Mouse (Mus musculus) ES-E14 (cell line): Measurements from ENCODE around the gene Kcna3.

Experiments used
- HCFC1 ChIP-seq: IDR thresholded peaks from 2 replicates; pipeline ENCODE4 v1.6.1; 2012; ENCODE audit warnings: low read length, inconsistent platforms, borderline replicate concordance; ENCODE audit not compliant: insufficient read depth
- MAFK ChIP-seq: IDR thresholded peaks from 2 replicates; pipeline ENCODE4 v1.6.1; 2014; ENCODE audit warnings: mild to moderate bottlenecking, low read depth, low read length, inconsistent platforms; ENCODE audit not compliant: insufficient read depth
- ZNF384 ChIP-seq: IDR thresholded peaks from 2 replicates; pipeline ENCODE4 v1.6.1; 2012; ENCODE audit warnings: low read depth, low read length, inconsistent platforms

DNA sequence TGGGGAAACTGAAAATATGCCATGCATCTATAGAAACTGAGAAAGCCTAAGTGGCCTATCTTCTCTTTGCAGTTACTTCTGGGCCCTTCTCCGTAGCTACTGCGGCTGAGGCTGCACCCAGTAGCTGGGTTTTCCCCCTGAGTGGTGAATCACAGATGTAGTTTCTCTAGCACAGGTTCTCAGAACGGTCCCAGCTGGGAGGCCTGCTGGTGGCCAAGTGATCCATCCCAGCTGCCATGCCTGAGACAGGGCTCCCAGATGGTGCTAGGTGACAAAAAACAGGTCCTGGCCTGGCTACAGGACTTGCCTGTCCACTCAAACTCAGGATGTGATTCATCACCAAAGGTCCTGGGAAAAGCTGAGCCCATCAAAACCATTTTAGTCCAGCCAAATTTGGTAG is 40.7 kb downstream of the Kcna3 start:
- TF ChIP-seq MAFK (no peak), HCFC1 (no peak), ZNF384 (no peak)
